Comparison of ENCODE assay signal across 8 mouse cellular contexts in genomic region chr6:99521038-99521640, GRCm38 (mm10). TPM values are rescaled to one million over a fixed set of nuclear protein-coding genes. Genes with fewer than 3 reads are reported as not detected.
DNase-seq lines count a peak whose midpoint lies in the region; ATAC-seq and TF ChIP-seq lines count a peak whose summit lies in the region.

No protein-coding gene starts in this region.

- peak overlapping the region; percentile 62; the same call in 1 of the 2 replicates for H3K9ac ChIP-seq in ES-E14 (ENCODE audit: insufficient read depth, low read depth, low read length, poor library complexity, severe bottlenecking)
- H3K9ac ChIP-seq in forebrain, postnatal 0 days: peak overlapping the region; percentile 96

- peak; percentile 47 for ATAC-seq in forebrain, postnatal 0 days
- ATAC-seq in erythroid progenitor cell, adult 5-6 weeks (replicated peaks; ENCODE audit: low FRiP score, poor library complexity, severe bottlenecking): no peak

- no peak for DNase-seq in ES-E14 (ENCODE audit: low read depth, low spot score)
- peak; percentile 61 for DNase-seq in forebrain, postnatal 0 days
- peak; percentile 75 for DNase-seq in hindbrain, embryonic 10.5 days (ENCODE audit: low spot score)
- DNase-seq in layer of hippocampus, postnatal 36 days: peak; percentile 41 to 48
- peak; percentile 26 to 36 for DNase-seq in right cerebral cortex, postnatal 36 days (ENCODE audit: low spot score in 2 of 2)

- H3K4me3 ChIP-seq in ES-E14 (ENCODE audit: insufficient read depth in 1 of 2, low read depth in 1 of 2, low read length in 2 of 2, poor library complexity in 1 of 2, severe bottlenecking in 1 of 2) (peak overlapping the region; percentile 71 to 76), macrophage (ENCODE audit: inconsistent target) (peak overlapping the region; percentile 80)
- H3K4me3 ChIP-seq in brown adipose tissue, adult 24 weeks (ENCODE audit: insufficient read depth, low read depth, low read length): peak overlapping the region; percentile 75
- H3K4me3 ChIP-seq in forebrain, postnatal 0 days (ENCODE audit: low read depth, low read length): peak overlapping the region; percentile 73
- peak overlapping the region; percentile 70 for H3K4me3 ChIP-seq in hindbrain, embryonic 10.5 days

- under 1% methylated on average over 53 of the region's 54 CpGs for WGBS in forebrain, postnatal 0 days
- under 1% methylated on average over 52 of the region's 54 CpGs for WGBS in hindbrain, embryonic 10.5 days
- WGBS in macrophage (ENCODE audit: missing documents): 1% methylated on average over 51 of the region's 54 CpGs

- peak overlapping the region; percentile 98 for H3K4me2 ChIP-seq in forebrain, postnatal 0 days (ENCODE audit: low read depth)

- H3K4me1 ChIP-seq in ES-E14 (ENCODE audit: control insufficient read depth in 2 of 2, insufficient read depth in 2 of 2, low read length in 2 of 2, poor library complexity in 1 of 2): no peaks in the 10 kb centered on the region
- no peaks in the 10 kb centered on the region for H3K4me1 ChIP-seq in brown adipose tissue, adult 24 weeks (ENCODE audit: control insufficient read depth, insufficient read depth, insufficient read length, low read length)
- H3K4me1 ChIP-seq in forebrain, postnatal 0 days (ENCODE audit: insufficient read depth): no peaks in the 10 kb centered on the region
- peaks cover 34% of the 10 kb centered on the region for H3K4me1 ChIP-seq in hindbrain, embryonic 10.5 days (replicated peaks)

- TF ChIP-seq CTCF in forebrain, postnatal 0 days (IDR thresholded peaks at IDR 0.05; ENCODE audit: low read depth): no peak

- H3K27ac ChIP-seq in ES-E14 (ENCODE audit: insufficient read depth, low read depth, low read length, poor library complexity, severe bottlenecking) (no peak overlapping the region), macrophage (peak overlapping the region; percentile 58)
- H3K27ac ChIP-seq in brown adipose tissue, adult 24 weeks (replicated peaks; ENCODE audit: low read depth, low read length): peak overlapping the region; percentile 84
- peak overlapping the region; percentile 98 for H3K27ac ChIP-seq in forebrain, postnatal 0 days (ENCODE audit: low read depth, low read length)
- H3K27ac ChIP-seq in hindbrain, embryonic 10.5 days: peak overlapping the region; percentile 99

- in situ Hi-C loops in ES-E14 (cut with MboI; ENCODE audit: low sequenced_read_pairs in 2 of 2, unreplicated experiment in 2 of 2): no loop called here

- peaks cover 21% of the 10 kb centered on the region for H3K79me2 ChIP-seq in macrophage (ENCODE audit: inconsistent target)

- H3K36me3 ChIP-seq in ES-E14 (ENCODE audit: control insufficient read depth, insufficient read depth, low read length, poor library complexity, severe bottlenecking) (no peaks in the 10 kb centered on the region), macrophage (ENCODE audit: inconsistent target) (no peaks in the 10 kb centered on the region)
- no peaks in the 10 kb centered on the region for H3K36me3 ChIP-seq in forebrain, postnatal 0 days (ENCODE audit: insufficient read depth)
- H3K36me3 ChIP-seq in hindbrain, embryonic 10.5 days: no peaks in the 10 kb centered on the region

- no peaks in the 10 kb centered on the region for H3K9me3 ChIP-seq in ES-E14 (ENCODE audit: control insufficient read depth, insufficient read depth, low read depth, low read length)
- H3K9me3 ChIP-seq in forebrain, postnatal 0 days (ENCODE audit: low read length): no peaks in the 10 kb centered on the region
- H3K9me3 ChIP-seq in hindbrain, embryonic 10.5 days: no peaks in the 10 kb centered on the region

- no peaks in the 10 kb centered on the region for H3K27me3 ChIP-seq in forebrain, postnatal 0 days (ENCODE audit: insufficient read depth, low read length)
- H3K27me3 ChIP-seq in hindbrain, embryonic 10.5 days (ENCODE audit: insufficient read depth, poor library complexity, severe bottlenecking): no peaks in the 10 kb centered on the region

TF ChIP-seq in ES-E14, 5 proteins besides CTCF, POLR2A, EP300 and RAD21:
- no peak for TF ChIP-seq CHD2 (IDR thresholded peaks at IDR 0.05; ENCODE audit: low read depth, low read length)
- TF ChIP-seq HCFC1 (IDR thresholded peaks at IDR 0.05; ENCODE audit: borderline replicate concordance, insufficient read depth, low read length): no peak
- TF ChIP-seq ZC3H11A (IDR thresholded peaks at IDR 0.05; ENCODE audit: borderline replicate concordance, low read depth, low read length): no peak
- TF ChIP-seq ZNF384 (IDR thresholded peaks at IDR 0.05; ENCODE audit: low read depth, low read length): no peak
- TF ChIP-seq MAFK (IDR thresholded peaks at IDR 0.05; ENCODE audit: insufficient read depth, low read depth, low read length): no peak

RNA-seq across cellular contexts. Expression of gene Foxp1, which starts 1.4 kb away (rescaled TPM):
- 70.0 and 108 TPM in 2 replicates for total RNA-seq in ES-E14 (2012; rRNA removed)
- polyA plus RNA-seq in brown adipose tissue, adult 24 weeks (2012; ENCODE audit: insufficient read depth, insufficient read length, missing spikeins): 8.8 and 10.1 TPM in 2 replicates
- 112 and 157 TPM in 2 replicates for total RNA-seq in forebrain, postnatal 0 days (2014; rRNA removed)
- 137 and 167 TPM in 2 replicates for polyA plus RNA-seq in forebrain, postnatal 0 days (2015; fragmentation: Nextera tagmentation; extraction: Ambion mirVana)
- 64.3 and 67.1 TPM in 2 replicates for polyA plus RNA-seq in hindbrain, embryonic 10.5 days (2016; fragmentation: Nextera tagmentation; extraction: Ambion mirVana)
- 10 to 100 TPM; 82.4 to 85.4 TPM for total RNA-seq in layer of hippocampus, postnatal 36 days (2021)
- 100 to 1,000 TPM; 153 to 929 (median 216) TPM for total RNA-seq in macrophage (2018; cell fraction: chromatin; rRNA removed)
- total RNA-seq in macrophage (2018; cell fraction: cytosol; rRNA removed): 100 to 1,000 TPM in 3 of 26 experiments, 10 to 100 TPM in 23; 52.3 to 219 (median 58.2) TPM
- 100 to 1,000 TPM in 25 of 26 experiments, 10 to 100 TPM in 1; 94.3 to 920 (median 177) TPM for total RNA-seq in macrophage (2018; cell fraction: nucleus; rRNA removed)
- 33.2 to 38.9 TPM (median 36.0 TPM) in 3 replicates for polyA plus RNA-seq in macrophage (2018)
- total RNA-seq in erythroid progenitor cell, adult 5-6 weeks (2015; ENCODE audit: low replicate concordance): 34.4 and 43.6 TPM in 2 replicates
- total RNA-seq in erythroid progenitor cell, adult 5-6 weeks (2017; ENCODE audit: low replicate concordance): 14.7 and 40.8 TPM in 2 replicates
